Mouse (Mus musculus) megakaryocyte, embryonic 14.5 days (primary cell): ENCODE measurements around the gene Myo1f.

ENCODE experiments used
- FLI1 ChIP-seq: IDR thresholded peaks from 2 replicates; pipeline ENCODE4 v1.6.1; 2012; ENCODE audit warnings: low read length, inconsistent platforms, mixed read lengths
- GATA1 ChIP-seq: IDR thresholded peaks from 3 replicates; pipeline ENCODE4 v1.6.1; 2012; ENCODE audit warnings: mixed read lengths, low read length, inconsistent platforms, borderline replicate concordance

DNA sequence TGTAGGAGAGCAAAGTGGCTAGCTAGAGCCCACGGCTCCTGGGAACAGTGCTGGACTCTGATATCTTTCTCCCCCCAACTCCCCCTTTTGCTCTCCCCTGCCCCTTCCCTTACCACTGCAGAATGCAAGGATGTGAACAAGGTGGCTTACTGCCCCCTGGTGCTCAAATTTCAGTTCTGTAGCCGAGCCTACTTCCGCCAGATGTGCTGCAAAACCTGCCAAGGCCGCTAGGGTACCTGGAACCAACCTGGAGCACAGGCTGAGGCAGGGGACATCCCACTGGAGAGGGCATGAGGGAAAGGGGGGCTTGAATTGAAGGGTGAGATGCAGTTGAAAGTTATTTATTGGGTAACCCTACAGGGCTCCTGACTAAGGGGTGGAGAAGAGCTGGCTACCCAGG, 2.5 kb upstream of the Myo1f start:
- TF ChIP-seq FLI1 (no peak), GATA1 (no peak)
